Mouse (Mus musculus): ENCODE results near the gene Olfr652. TPM values are rescaled to one million over a fixed set of nuclear protein-coding genes. Genes with fewer than 3 reads are reported as not detected.

Olfr652 gene
- polyA plus RNA-seq (2012; rRNA removed) (not detected in 2 replicates), polyA plus RNA-seq (2014; fragmentation: Nextera tagmentation; extraction: Ambion mirVana) (not detected in 2 replicates)

DNA sequence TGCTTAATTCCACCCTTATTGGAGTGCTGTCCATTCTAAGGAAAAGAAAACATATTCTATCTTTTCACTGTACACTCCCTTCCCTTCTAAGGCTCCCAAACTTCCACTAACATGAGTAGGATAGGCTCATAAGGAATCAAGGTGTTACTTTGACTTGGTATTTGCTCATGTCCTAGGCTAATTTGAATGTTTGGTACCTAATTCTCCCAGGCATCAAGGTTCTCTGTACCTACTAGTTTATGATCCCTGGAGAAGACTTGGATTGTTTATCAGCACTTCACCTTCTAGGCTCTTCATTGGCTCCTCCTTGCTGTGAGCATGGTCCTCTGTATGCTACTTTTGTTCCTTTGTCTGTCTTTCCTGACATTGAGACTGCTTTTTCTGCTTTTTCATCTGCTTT lies at the start of gene Olfr652:
Gene Olfr652 (plus strand): TSS at position 301 of the 400 bp plus-strand sequence.
- no peaks in the 10 kb centered on the region for H3K36me3 ChIP-seq (replicated peaks; ENCODE audit: control insufficient read depth, insufficient read depth, low read depth)
- TF ChIP-seq EP300 (IDR thresholded peaks at IDR 0.05; ENCODE audit: low read depth): no peak
- no peak for TF ChIP-seq CTCF (IDR thresholded peaks at IDR 0.05; ENCODE audit: low read depth)

DNA sequence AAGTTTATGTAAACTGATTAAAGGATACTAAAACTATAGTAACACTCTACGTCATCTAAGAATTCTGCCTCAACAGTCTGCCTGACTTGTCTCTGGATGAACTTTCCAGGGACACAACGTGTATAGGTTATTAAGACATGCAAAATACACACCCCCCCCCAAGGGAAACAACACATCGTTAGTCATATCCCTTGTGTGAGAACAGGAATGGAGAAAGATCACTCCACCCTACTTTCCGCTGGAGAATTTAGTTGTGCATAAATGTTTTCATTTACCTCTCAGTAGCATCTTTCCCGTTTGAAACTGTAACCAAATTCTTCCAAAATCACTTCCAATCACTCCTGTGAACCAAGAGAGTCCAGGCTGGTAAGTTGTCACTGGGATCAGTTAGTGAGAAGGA lies 10.9 kb upstream of the Olfr652 start, which contains the start of gene Olfr651:
Gene Olfr651 (plus strand): TSS at position 301 of the 400 bp plus-strand sequence.
- Histone ChIP-seq H3K27me3 (ENCODE audit: control insufficient read depth, insufficient read depth, low read length) (no peaks in the 10 kb centered on the region), H3K27ac (no peak within 1 kb of the TSS), H3K9me3 (ENCODE audit: control insufficient read depth, low read length) (no peaks in the 10 kb centered on the region), H3K4me2 (ENCODE audit: low read depth) (no peak within 1 kb of the TSS), H3K36me3 (replicated peaks; ENCODE audit: control insufficient read depth, insufficient read depth, low read depth) (no peaks in the 10 kb centered on the region), H3K4me1 (replicated peaks; ENCODE audit: control insufficient read depth in 2 of 2, insufficient read depth in 2 of 2, low read length in 1 of 2) (no peaks in the 10 kb centered on the region), H3K4me3 (ENCODE audit: insufficient read depth in 1 of 2, low read depth in 2 of 2, low read length in 2 of 2) (no peak within 1 kb of the TSS), H3K9ac (replicated peaks) (no peak within 1 kb of the TSS)
- DNase-seq (ENCODE audit: low read depth in 3 of 3, low spot score in 3 of 3): no peak
- WGBS (ENCODE audit: insufficient replicate concordance): 59% methylated on average over 5 of the region's 5 CpGs
- TF ChIP-seq EP300 (IDR thresholded peaks at IDR 0.05; ENCODE audit: low read depth) (no peak), CTCF (IDR thresholded peaks at IDR 0.05; ENCODE audit: low read depth) (no peak)
- ATAC-seq (ENCODE audit: insufficient read depth): no peak

More for the DNA sequence above, at the start of gene Olfr652:
- no peak within 1 kb of the TSS for H3K4me2 ChIP-seq (ENCODE audit: low read depth)
- no peaks in the 10 kb centered on the region for H3K9me3 ChIP-seq (ENCODE audit: control insufficient read depth, low read length)
- no peaks in the 10 kb centered on the region for H3K4me1 ChIP-seq (replicated peaks; ENCODE audit: control insufficient read depth in 2 of 2, insufficient read depth in 2 of 2, low read length in 1 of 2)
- H3K27me3 ChIP-seq (ENCODE audit: control insufficient read depth, insufficient read depth, low read length): no peaks in the 10 kb centered on the region
- no peak within 1 kb of the TSS for H3K9ac ChIP-seq (replicated peaks)
- no peak for DNase-seq (ENCODE audit: low read depth in 3 of 3, low spot score in 3 of 3)
- no peak for ATAC-seq (ENCODE audit: insufficient read depth)
- H3K27ac ChIP-seq: no peak within 1 kb of the TSS
- H3K4me3 ChIP-seq (ENCODE audit: insufficient read depth in 1 of 2, low read depth in 2 of 2, low read length in 2 of 2): no peak within 1 kb of the TSS

GRCm38 (mm10) chr7:104552700-104553099 lies 8.0 kb upstream of the Olfr652 start:
- H3K4me3 ChIP-seq (ENCODE audit: insufficient read depth in 1 of 2, low read depth in 2 of 2, low read length in 2 of 2): no peak overlapping the region
- no peak for DNase-seq (ENCODE audit: low read depth in 3 of 3, low spot score in 3 of 3)
- H3K27ac ChIP-seq: no peak overlapping the region
- TF ChIP-seq EP300 (IDR thresholded peaks at IDR 0.05; ENCODE audit: low read depth) (no peak), CTCF (IDR thresholded peaks at IDR 0.05; ENCODE audit: low read depth) (no peak)
- H3K9me3 ChIP-seq (ENCODE audit: control insufficient read depth, low read length): no peaks in the 10 kb centered on the region
- no peaks in the 10 kb centered on the region for H3K4me1 ChIP-seq (replicated peaks; ENCODE audit: control insufficient read depth in 2 of 2, insufficient read depth in 2 of 2, low read length in 1 of 2)
- no peaks in the 10 kb centered on the region for H3K27me3 ChIP-seq (ENCODE audit: control insufficient read depth, insufficient read depth, low read length)
- no peak overlapping the region for H3K9ac ChIP-seq (replicated peaks)
- WGBS (ENCODE audit: insufficient replicate concordance): 46% methylated on average over 1 of the region's 1 CpGs
- H3K4me2 ChIP-seq (ENCODE audit: low read depth): no peak overlapping the region
- H3K36me3 ChIP-seq (replicated peaks; ENCODE audit: control insufficient read depth, insufficient read depth, low read depth): no peaks in the 10 kb centered on the region
- no peak for ATAC-seq (ENCODE audit: insufficient read depth)

GRCm38 (mm10) chr7:104577014-104577413 lies 16.3 kb downstream of the Olfr652 start, which contains the start of gene Olfr653:
Olfr653 (plus strand) TSS chr7:104577314.
- TF ChIP-seq CTCF (IDR thresholded peaks at IDR 0.05; ENCODE audit: low read depth) (no peak), EP300 (IDR thresholded peaks at IDR 0.05; ENCODE audit: low read depth) (no peak)
- no peak within 1 kb of the TSS for H3K9ac ChIP-seq (replicated peaks)
- no peaks in the 10 kb centered on the region for H3K27me3 ChIP-seq (ENCODE audit: control insufficient read depth, insufficient read depth, low read length)
- DNase-seq (ENCODE audit: low read depth in 3 of 3, low spot score in 3 of 3): no peak
- H3K9me3 ChIP-seq (ENCODE audit: control insufficient read depth, low read length): no peaks in the 10 kb centered on the region
- H3K36me3 ChIP-seq (replicated peaks; ENCODE audit: control insufficient read depth, insufficient read depth, low read depth): no peaks in the 10 kb centered on the region
- no peak within 1 kb of the TSS for H3K4me2 ChIP-seq (ENCODE audit: low read depth)
- no peak within 1 kb of the TSS for H3K4me3 ChIP-seq (ENCODE audit: insufficient read depth in 1 of 2, low read depth in 2 of 2, low read length in 2 of 2)
- H3K27ac ChIP-seq: no peak within 1 kb of the TSS
- 39% methylated on average over 2 of the region's 2 CpGs for WGBS (ENCODE audit: insufficient replicate concordance)
- no peaks in the 10 kb centered on the region for H3K4me1 ChIP-seq (replicated peaks; ENCODE audit: control insufficient read depth in 2 of 2, insufficient read depth in 2 of 2, low read length in 1 of 2)
- ATAC-seq (ENCODE audit: insufficient read depth): no peak

DNA sequence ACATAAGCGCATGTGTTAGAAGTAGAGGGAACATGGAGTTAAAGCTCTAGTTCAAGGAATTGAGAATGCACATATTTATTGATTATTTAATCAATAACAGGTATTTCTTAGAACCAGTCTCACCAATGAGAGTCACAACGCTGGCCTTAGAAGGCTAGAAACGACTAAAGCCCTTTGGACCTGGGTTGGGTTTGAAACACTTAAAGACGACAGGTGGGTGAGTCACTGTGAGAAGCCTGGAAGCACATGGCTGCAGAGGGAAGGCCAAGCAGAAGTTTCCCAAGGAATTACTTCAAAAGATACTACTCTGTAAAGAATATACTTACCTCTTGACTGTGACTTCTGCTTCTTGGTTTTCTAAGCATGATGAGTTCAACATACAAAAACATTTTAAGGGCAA lies 20.1 kb downstream of the Olfr652 start:
- Histone ChIP-seq H3K9ac (replicated peaks) (no peak overlapping the region), H3K4me2 (ENCODE audit: low read depth) (no peak overlapping the region), H3K36me3 (replicated peaks; ENCODE audit: control insufficient read depth, insufficient read depth, low read depth) (no peaks in the 10 kb centered on the region), H3K27ac (no peak overlapping the region), H3K27me3 (ENCODE audit: control insufficient read depth, insufficient read depth, low read length) (no peaks in the 10 kb centered on the region), H3K4me3 (ENCODE audit: insufficient read depth in 1 of 2, low read depth in 2 of 2, low read length in 2 of 2) (no peak overlapping the region), H3K9me3 (ENCODE audit: control insufficient read depth, low read length) (no peaks in the 10 kb centered on the region), H3K4me1 (replicated peaks; ENCODE audit: control insufficient read depth in 2 of 2, insufficient read depth in 2 of 2, low read length in 1 of 2) (no peaks in the 10 kb centered on the region)
- no peak for ATAC-seq (ENCODE audit: insufficient read depth)
- no peak for TF ChIP-seq EP300 (IDR thresholded peaks at IDR 0.05; ENCODE audit: low read depth)
- TF ChIP-seq CTCF (IDR thresholded peaks at IDR 0.05; ENCODE audit: low read depth): no peak
- no peak for DNase-seq (ENCODE audit: low read depth in 3 of 3, low spot score in 3 of 3)
- 52% methylated on average over 4 of the region's 4 CpGs for WGBS (ENCODE audit: insufficient replicate concordance)
